Mouse (Mus musculus) C2C12 (cell line): ENCODE results near the gene Gm45799.

Experiments
- CEBPB ChIP-seq: IDR thresholded peaks from one replicate; pipeline ENCODE4 v1.6.1; 2011; ENCODE audit warnings: low read depth, mild to moderate bottlenecking, control low read depth, moderate library complexity
- CTCF ChIP-seq: IDR thresholded peaks from one replicate; pipeline ENCODE4 v1.5.1; 2011; ENCODE audit not compliant: control insufficient read depth, insufficient read depth, insufficient read length
- FOSL1 ChIP-seq: IDR thresholded peaks from one replicate; pipeline ENCODE4 v1.8.0; 2011; ENCODE audit warnings: mild to moderate bottlenecking, low read length; ENCODE audit not compliant: poor library complexity, insufficient read depth, severe bottlenecking
- MAX ChIP-seq: IDR thresholded peaks from one replicate; pipeline ENCODE4 v1.6.1; 2011; ENCODE audit warnings: mild to moderate bottlenecking, control low read depth
- MYOD1 ChIP-seq: IDR thresholded peaks from one replicate; pipeline ENCODE4 v1.6.1; 2011; ENCODE audit warnings: low read depth; ENCODE audit not compliant: control insufficient read depth, insufficient read length
- MYOG ChIP-seq: IDR thresholded peaks from one replicate; pipeline ENCODE4 v1.6.1; 2011; ENCODE audit not compliant: control insufficient read depth, insufficient read length; ENCODE audit errors: extremely low read depth
- USF1 ChIP-seq: IDR thresholded peaks from one replicate; pipeline ENCODE4 v1.6.1; 2011; ENCODE audit warnings: low read depth, mild to moderate bottlenecking, control low read depth, moderate library complexity

DNA sequence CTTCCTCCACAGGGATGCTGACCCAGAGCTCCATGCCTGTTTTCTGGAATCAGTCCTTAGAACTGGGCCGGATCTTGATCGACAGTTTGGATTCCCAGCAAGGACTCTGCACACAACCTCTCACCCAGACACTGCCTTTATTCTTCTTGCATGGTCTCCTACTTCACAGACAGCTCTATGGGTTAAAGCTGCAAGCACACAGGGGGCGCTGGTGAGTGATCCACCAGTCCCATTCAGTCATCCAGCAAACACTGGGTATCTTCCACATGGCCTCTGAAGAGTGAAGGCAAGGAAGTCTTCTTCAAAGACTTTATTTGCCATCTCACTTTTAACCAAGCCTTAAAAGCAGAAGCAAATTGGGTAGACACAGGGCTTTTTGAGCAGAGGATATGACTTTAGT lies 75.0 kb downstream of the Gm45799 start:
- TF ChIP-seq CTCF, result no peak
- no peak for TF ChIP-seq FOSL1
- no peak for TF ChIP-seq CEBPB
- TF ChIP-seq MAX, result no peak
- TF ChIP-seq USF1, result no peak
- TF ChIP-seq MYOG, result no peak
- TF ChIP-seq MYOD1, result no peak
